14 mouse cellular contexts compared by ENCODE assay signal in the genomic region with DNA sequence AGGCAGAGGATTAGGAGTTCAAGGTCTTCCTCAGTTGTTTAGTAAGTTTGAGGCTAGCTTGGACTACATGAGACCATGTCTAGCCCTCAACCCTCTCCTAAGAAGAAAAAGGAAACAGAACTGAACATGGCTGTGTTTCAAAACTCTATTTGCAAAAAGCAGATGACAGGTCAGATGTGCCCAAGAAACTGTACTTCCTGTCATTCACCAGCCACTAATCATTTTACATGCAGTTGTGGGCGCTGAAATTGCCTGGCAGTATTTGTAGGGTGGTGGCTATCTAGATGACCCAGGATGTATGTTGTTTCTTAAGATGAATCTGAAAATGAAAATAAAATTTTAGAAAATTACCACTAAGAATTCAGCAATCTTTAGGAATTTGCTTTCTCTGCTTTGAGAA.
"Had no signal": no experiment of that assay in that cellular context is flagged by ENCODE, and none has a peak within 500 bp of the region (broad histone marks: within the 10 kb centered on the region; RNA-seq: fewer than 3 reads in every experiment).

No protein-coding gene starts in this region.

- H3K27ac ChIP-seq: intestine, embryonic 15.5 days; limb, embryonic 15.5 days; liver, embryonic 12.5 days; lung, embryonic 15.5 days; macrophage; midbrain, embryonic 15.5 days; neural tube, embryonic 12.5 days; stomach, postnatal 0 days had no signal

- DNase-seq: kidney, adult 18-20 months; kidney, postnatal 14 days; layer of hippocampus, postnatal 36 days; lung, postnatal 14 days; retina, postnatal 1 day had no signal

- H3K4me2 ChIP-seq: intestine, embryonic 15.5 days; limb, embryonic 15.5 days; liver, embryonic 12.5 days; lung, embryonic 15.5 days; midbrain, embryonic 11.5 days; midbrain, embryonic 15.5 days; neural tube, embryonic 12.5 days had no signal

- H3K36me3 ChIP-seq: midbrain, embryonic 15.5 days had no signal

- H3K9ac ChIP-seq: intestine, embryonic 15.5 days; limb, embryonic 15.5 days; liver, embryonic 12.5 days; lung, embryonic 15.5 days; midbrain, embryonic 15.5 days; neural tube, embryonic 12.5 days had no signal

- H3K27me3 ChIP-seq: intestine, embryonic 15.5 days; limb, embryonic 15.5 days; liver, embryonic 12.5 days; lung, embryonic 15.5 days; midbrain, embryonic 15.5 days; neural tube, embryonic 12.5 days had no signal

- ATAC-seq: intestine, embryonic 15.5 days; liver, embryonic 12.5 days; midbrain, embryonic 15.5 days had no signal

- H3K4me3 ChIP-seq: intestine, embryonic 15.5 days; limb, embryonic 15.5 days; liver, embryonic 12.5 days; lung, embryonic 15.5 days; midbrain, embryonic 15.5 days; neural tube, embryonic 12.5 days had no signal

- H3K9me3 ChIP-seq: intestine, embryonic 15.5 days; limb, embryonic 15.5 days; liver, embryonic 12.5 days; lung, embryonic 15.5 days; midbrain, embryonic 15.5 days; neural tube, embryonic 12.5 days had no signal

- H3K4me1 ChIP-seq: midbrain, embryonic 15.5 days; neural tube, embryonic 12.5 days had no signal
